Mouse (Mus musculus) heart, postnatal 4 days (tissue): ENCODE data around the gene Rhot2. TPM values are rescaled to one million over a fixed set of nuclear protein-coding genes. Genes with fewer than 3 reads are reported as not detected.

ENCODE experiments used
- DNase-seq: peaks from one replicate; pipeline ENCODE4 v3.0.0; 2021
- total RNA-seq, 2 experiments: library from RNA; stranded (reverse); gene quantifications; 2 replicates each; pipeline ENCODE4 v1.2.3; 2021

Gene Rhot2
- 10 to 100 TPM; 77.1 to 78.4 TPM for total RNA-seq

- DNase-seq: peak; percentile 95
These were observed at the start of gene Rhot2 for GRCm38 (mm10) chr17:25844396-25844901. TSS of gene Rhot2 (minus strand) at chr17:25844851.

- peak; percentile 77 for DNase-seq
These were observed 49.4 kb upstream of the Rhot2 start for GRCm38 (mm10) chr17:25893975-25894617.

- DNase-seq: no peak
These were observed 44.2 kb upstream of the Rhot2 start for GRCm38 (mm10) chr17:25888837-25889236.

- no peak for DNase-seq
These were observed 42.8 kb upstream of the Rhot2 start for GRCm38 (mm10) chr17:25887467-25887866.

GRCm38 (mm10) chr17:25886806-25887205 lies 42.2 kb upstream of the Rhot2 start:
- DNase-seq: no peak

GRCm38 (mm10) chr17:25885636-25886035 lies 41.0 kb upstream of the Rhot2 start:
- no peak for DNase-seq

- DNase-seq: no peak
These were observed 39.2 kb upstream of the Rhot2 start for GRCm38 (mm10) chr17:25883824-25884223.

GRCm38 (mm10) chr17:25883268-25883667 lies 38.6 kb upstream of the Rhot2 start:
- no peak for DNase-seq

GRCm38 (mm10) chr17:25882306-25882705 lies 37.7 kb upstream of the Rhot2 start:
- DNase-seq: no peak

- DNase-seq: no peak
These were observed 37.0 kb upstream of the Rhot2 start for GRCm38 (mm10) chr17:25881691-25882090.

GRCm38 (mm10) chr17:25880913-25881641 lies 36.4 kb upstream of the Rhot2 start:
- no peak for DNase-seq

GRCm38 (mm10) chr17:25880196-25880910 lies 35.7 kb upstream of the Rhot2 start, which contains the start of gene Wfikkn1:
TSS of gene Wfikkn1 (minus strand) at chr17:25880858.
- DNase-seq: peak; percentile 7

GRCm38 (mm10) chr17:25879750-25880149 lies 35.1 kb upstream of the Rhot2 start:
- DNase-seq: no peak

- peak; percentile 33 for DNase-seq
These were observed 34.6 kb upstream of the Rhot2 start for GRCm38 (mm10) chr17:25879261-25879660.

- no peak for DNase-seq
These were observed 34.0 kb upstream of the Rhot2 start for GRCm38 (mm10) chr17:25878611-25879180.

- DNase-seq: no peak
These were observed 33.3 kb upstream of the Rhot2 start for GRCm38 (mm10) chr17:25877741-25878610.

GRCm38 (mm10) chr17:25877025-25877424 lies 32.4 kb upstream of the Rhot2 start:
- no peak for DNase-seq

- no peak for DNase-seq
These were observed 31.8 kb upstream of the Rhot2 start for GRCm38 (mm10) chr17:25876347-25876915.

- peak; percentile 90 for DNase-seq
These were observed 30.8 kb upstream of the Rhot2 start for GRCm38 (mm10) chr17:25875171-25876136.

- DNase-seq: peak; percentile 96
These were observed 30.1 kb upstream of the Rhot2 start, which contains the start of gene Mettl26 for GRCm38 (mm10) chr17:25874721-25875170. TSS of gene Mettl26 (plus strand) at chr17:25875074.
